Mouse (Mus musculus) kidney, adult 2 months (tissue): ENCODE measurements at regions not wholly inside any gene's neighbourhood (a gene's known extent, or its start where the extent isn't known, plus 50 kb on each side); places are given as distances from the start of the nearest gene placed in this dataset.

Experiments used
- CTCF ChIP-seq: fragments of 200-500 bp; conservative IDR thresholded peaks from 2 replicates; pipeline ENCODE4 v1.5.1; 2011; ENCODE audit warnings: low read depth, mild to moderate bottlenecking, control low read depth, low read length, moderate library complexity, mixed read lengths; ENCODE audit not compliant: insufficient read depth, insufficient read length
- POLR2A ChIP-seq: fragments of 200-500 bp; IDR thresholded peaks from one replicate; pipeline ENCODE4 v1.6.1; 2011; ENCODE audit warnings: low read depth, low read length, control low read depth

DNA sequence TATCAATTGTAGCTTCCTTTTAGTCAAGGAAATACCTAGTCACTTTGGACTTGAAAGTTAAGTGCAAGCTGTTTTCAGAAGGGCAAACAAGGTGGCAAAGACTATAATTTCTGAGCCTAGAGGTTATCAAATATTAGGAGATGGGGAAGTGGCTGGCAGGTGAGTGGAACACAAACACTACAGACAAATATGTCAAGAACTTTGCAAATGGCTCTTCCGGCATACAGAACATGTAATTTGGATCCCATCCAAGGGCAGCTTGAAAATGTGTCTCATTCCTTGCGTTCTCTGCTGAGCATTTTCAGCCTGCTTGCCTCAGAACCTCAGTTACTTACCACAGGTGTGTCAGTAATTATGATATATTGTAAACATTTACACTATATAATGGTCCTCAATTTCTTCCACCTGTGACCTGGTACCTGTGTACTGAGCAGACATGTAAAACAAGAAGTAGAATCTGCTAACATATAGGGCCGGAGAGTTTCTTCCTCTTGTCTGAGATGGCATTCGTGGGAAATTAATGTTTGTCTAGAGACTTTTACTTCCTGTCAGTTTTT, 1346.3 kb upstream of the Got2 start:
- TF ChIP-seq CTCF (no peak), POLR2A (no peak)
